Mouse (Mus musculus): ENCODE data around the gene Mr1.

The Mr1 gene

GRCm38 (mm10) chr1:155093145-155093791 lies 53.3 kb downstream of the Mr1 start:
- peak; percentile 43 for DNase-seq

GRCm38 (mm10) chr1:155091842-155092800 lies 54.5 kb downstream of the Mr1 start:
- peak; percentile 45 for DNase-seq

- DNase-seq: no peak
These were observed 55.2 kb downstream of the Mr1 start for GRCm38 (mm10) chr1:155091374-155091841.

- no peak for DNase-seq
These were observed 55.9 kb downstream of the Mr1 start for GRCm38 (mm10) chr1:155090736-155091135.

- no peak for DNase-seq
These were observed 56.3 kb downstream of the Mr1 start for GRCm38 (mm10) chr1:155090327-155090726.

GRCm38 (mm10) chr1:155088847-155089603 lies 57.6 kb downstream of the Mr1 start:
- DNase-seq: no peak

- DNase-seq: no peak
These were observed 58.6 kb downstream of the Mr1 start for GRCm38 (mm10) chr1:155088046-155088445.

- DNase-seq: no peak
These were observed 59.7 kb downstream of the Mr1 start for GRCm38 (mm10) chr1:155086893-155087292.

GRCm38 (mm10) chr1:155086416-155086815 lies 60.2 kb downstream of the Mr1 start:
- DNase-seq: no peak

- DNase-seq: no peak
These were observed 61.8 kb downstream of the Mr1 start for GRCm38 (mm10) chr1:155084839-155085238.

- peak; percentile 96 for DNase-seq
These were observed 63.0 kb downstream of the Mr1 start for GRCm38 (mm10) chr1:155083271-155084265.

- DNase-seq: no peak
These were observed 63.7 kb downstream of the Mr1 start for GRCm38 (mm10) chr1:155082965-155083268.

GRCm38 (mm10) chr1:155082158-155082964 lies 64.3 kb downstream of the Mr1 start:
- no peak for DNase-seq

GRCm38 (mm10) chr1:155077675-155078074 lies 68.9 kb downstream of the Mr1 start:
- no peak for DNase-seq

Measured in kidney, adult 18-20 months (tissue).